Mouse (Mus musculus) forebrain, embryonic 15.5 days (tissue): ENCODE data around the gene Fam219a. TPM values are rescaled to one million over a fixed set of nuclear protein-coding genes. Genes with fewer than 3 reads are reported as not detected.

Experiments
- polyA plus RNA-seq: library from polyadenylated mRNA; unstranded; fragments of >200 nt; fragmentation: Nextera tagmentation; extraction: Ambion mirVana; gene quantifications from 2 replicates; pipeline ENCODE4 v1.2.1, GENCODE M21; 2015

The Fam219a gene
- polyA plus RNA-seq, 1 experiment from 2014 or later: 14.7 TPM

Other genes with a start within 250 kb of the Fam219a start
- gene Ubap1, start 220.5 kb downstream of the Fam219a start, polyA plus RNA-seq: 69.2 and 73.5 TPM in 2 replicates
- 5.1 and 5.5 TPM in 2 replicates for gene Kif24, start 104.7 kb downstream of the Fam219a start, polyA plus RNA-seq
- gene Nudt2, start 104.4 kb downstream of the Fam219a start, polyA plus RNA-seq: 66.8 and 69.5 TPM in 2 replicates
- gene AI464131, start 66.5 kb downstream of the Fam219a start, polyA plus RNA-seq: 2.8 and 3.1 TPM in 2 replicates
- gene 1110017D15Rik, start 52.2 kb downstream of the Fam219a start, polyA plus RNA-seq: 9.4 and 15.7 TPM in 2 replicates
- gene Dnaic1, start 237 bp upstream of the Fam219a start, polyA plus RNA-seq: 2.0 TPM in 2 replicates
- 58.3 and 66.4 TPM in 2 replicates for gene Enho, start 70.8 kb upstream of the Fam219a start, polyA plus RNA-seq
- 15.8 and 16.6 TPM in 2 replicates for gene Cntfr, start 127.6 kb upstream of the Fam219a start, polyA plus RNA-seq
- 23.8 and 26.4 TPM in 2 replicates for gene Il11ra1, start 130.5 kb upstream of the Fam219a start, polyA plus RNA-seq
- 58.0 and 70.0 TPM in 2 replicates for gene Rpp25l, start 144.0 kb upstream of the Fam219a start, polyA plus RNA-seq
- gene Dctn3, start 153.6 kb upstream of the Fam219a start, polyA plus RNA-seq: 304 and 307 TPM in 2 replicates
- gene Arid3c, start 161.6 kb upstream of the Fam219a start, polyA plus RNA-seq: 0.13 and 0.18 TPM in 2 replicates
- gene Galt, start 185.7 kb upstream of the Fam219a start, polyA plus RNA-seq: 22.7 and 23.5 TPM in 2 replicates
- 46.3 and 46.5 TPM in 2 replicates for gene Sigmar1, start 186.6 kb upstream of the Fam219a start, polyA plus RNA-seq
- 213 and 219 TPM in 2 replicates for gene Ccl27a, start 204.7 kb upstream of the Fam219a start, polyA plus RNA-seq